Mouse (Mus musculus): ENCODE data around the gene Hist2h3b. TPM values are rescaled to one million over a fixed set of nuclear protein-coding genes. Genes with fewer than 3 reads are reported as not detected.

The Hist2h3b gene
- polyA plus RNA-seq, 1 experiment from 2014 or later = 30.8 TPM

- Histone ChIP-seq H3K36me3 (ENCODE audit: control insufficient read depth, insufficient read depth, low read length) (no peaks in the 10 kb centered on the region), H3K9me3 (ENCODE audit: control insufficient read depth, low read length) (no peaks in the 10 kb centered on the region)
- 89% methylated on average over 5 of the region's 5 CpGs for WGBS
These were observed 8.2 kb upstream of the Hist2h3b start for GRCm38 (mm10) chr3:96260220-96260619.

GRCm38 (mm10) chr3:96261623-96262022 is 6.8 kb upstream of the Hist2h3b start:
- Histone ChIP-seq H3K9me3 (ENCODE audit: control insufficient read depth, low read length) (no peaks in the 10 kb centered on the region), H3K4me2 (ENCODE audit: low read depth, low read length) (peak overlapping the region; percentile 67), H3K4me1 (ENCODE audit: control insufficient read depth, insufficient read depth, low read length) (peaks cover 15% of the 10 kb centered on the region; the same call in 1 of the 2 replicates), H3K27me3 (replicated peaks; ENCODE audit: control insufficient read depth, insufficient read depth, low read length) (no peaks in the 10 kb centered on the region), H3K36me3 (ENCODE audit: control insufficient read depth, insufficient read depth, low read length) (no peaks in the 10 kb centered on the region), H3K9ac (ENCODE audit: low read depth, low read length) (peak overlapping the region; percentile 82), H3K27ac (ENCODE audit: low read length) (peak overlapping the region; percentile 98), H3K4me3 (ENCODE audit: low read length) (peak overlapping the region; percentile 64; the same call in 1 of the 2 replicates)
- WGBS = 63% methylated on average over 3 of the region's 3 CpGs
- ATAC-seq = no peak

More at GRCm38 (mm10) chr3:96260220-96260619, 8.2 kb upstream of the Hist2h3b start:
- Histone ChIP-seq H3K4me3 (ENCODE audit: low read length) (no peak overlapping the region), H3K27me3 (replicated peaks; ENCODE audit: control insufficient read depth, insufficient read depth, low read length) (no peaks in the 10 kb centered on the region), H3K9ac (ENCODE audit: low read depth, low read length) (no peak overlapping the region), H3K4me1 (ENCODE audit: control insufficient read depth, insufficient read depth, low read length) (peaks cover 18% of the 10 kb centered on the region; the same call in 1 of the 2 replicates), H3K27ac (ENCODE audit: low read length) (no peak overlapping the region), H3K4me2 (ENCODE audit: low read depth, low read length) (no peak overlapping the region)
- ATAC-seq = no peak

- Histone ChIP-seq H3K9me3 (ENCODE audit: control insufficient read depth, low read length) (no peaks in the 10 kb centered on the region), H3K4me1 (ENCODE audit: control insufficient read depth, insufficient read depth, low read length) (peaks cover 15% of the 10 kb centered on the region; the same call in 1 of the 2 replicates), H3K27ac (ENCODE audit: low read length) (peak overlapping the region; percentile 98), H3K4me2 (ENCODE audit: low read depth, low read length) (peak overlapping the region; percentile 67), H3K36me3 (ENCODE audit: control insufficient read depth, insufficient read depth, low read length) (no peaks in the 10 kb centered on the region), H3K27me3 (replicated peaks; ENCODE audit: control insufficient read depth, insufficient read depth, low read length) (no peaks in the 10 kb centered on the region), H3K9ac (ENCODE audit: low read depth, low read length) (peak overlapping the region; percentile 82), H3K4me3 (ENCODE audit: low read length) (peak overlapping the region; percentile 64)
- peak; percentile 81 for ATAC-seq
- WGBS = under 1% methylated on average over 19 of the region's 19 CpGs
These were observed 6.1 kb upstream of the Hist2h3b start for GRCm38 (mm10) chr3:96262216-96262875.

GRCm38 (mm10) chr3:96262979-96263550 is 5.4 kb upstream of the Hist2h3b start, which contains the start of gene Hist2h4:
Gene Hist2h4 (minus strand): TSS chr3:96263311.
- Histone ChIP-seq H3K4me2 (ENCODE audit: low read depth, low read length) (peak within 1 kb of the TSS; percentile 67), H3K36me3 (ENCODE audit: control insufficient read depth, insufficient read depth, low read length) (no peaks in the 10 kb centered on the region), H3K27me3 (replicated peaks; ENCODE audit: control insufficient read depth, insufficient read depth, low read length) (no peaks in the 10 kb centered on the region), H3K4me3 (ENCODE audit: low read length) (peak within 1 kb of the TSS; percentile 64), H3K9me3 (ENCODE audit: control insufficient read depth, low read length) (no peaks in the 10 kb centered on the region), H3K9ac (ENCODE audit: low read depth, low read length) (peak within 1 kb of the TSS; percentile 82), H3K27ac (ENCODE audit: low read length) (peak within 1 kb of the TSS; percentile 98), H3K4me1 (ENCODE audit: control insufficient read depth, insufficient read depth, low read length) (peaks cover 17% of the 10 kb centered on the region; the same call in 1 of the 2 replicates)
- peak; percentile 87 for ATAC-seq
- under 1% methylated on average over 40 of the region's 40 CpGs for WGBS

GRCm38 (mm10) chr3:96263558-96264403 is 4.7 kb upstream of the Hist2h3b start:
- ATAC-seq = peak; percentile 36
- 6% methylated on average over 27 of the region's 27 CpGs for WGBS

GRCm38 (mm10) chr3:96264404-96264949 is 4.0 kb upstream of the Hist2h3b start:
- Histone ChIP-seq H3K27me3 (replicated peaks; ENCODE audit: control insufficient read depth, insufficient read depth, low read length) (no peaks in the 10 kb centered on the region), H3K4me3 (ENCODE audit: low read length) (peak overlapping the region; percentile 64; the same call in 1 of the 2 replicates), H3K9ac (ENCODE audit: low read depth, low read length) (peak overlapping the region; percentile 79), H3K9me3 (ENCODE audit: control insufficient read depth, low read length) (no peaks in the 10 kb centered on the region), H3K36me3 (ENCODE audit: control insufficient read depth, insufficient read depth, low read length) (no peaks in the 10 kb centered on the region), H3K4me2 (ENCODE audit: low read depth, low read length) (peak overlapping the region; percentile 55), H3K4me1 (ENCODE audit: control insufficient read depth, insufficient read depth, low read length) (peaks cover 17% of the 10 kb centered on the region; the same call in 1 of the 2 replicates), H3K27ac (ENCODE audit: low read length) (peak overlapping the region; percentile 97)
- WGBS = 73% methylated on average over 7 of the region's 7 CpGs
- no peak for ATAC-seq

More at GRCm38 (mm10) chr3:96263558-96264403, 4.7 kb upstream of the Hist2h3b start:
- Histone ChIP-seq H3K9ac (ENCODE audit: low read depth, low read length) (peak overlapping the region; percentile 79), H3K4me1 (ENCODE audit: control insufficient read depth, insufficient read depth, low read length) (peaks cover 17% of the 10 kb centered on the region; the same call in 1 of the 2 replicates), H3K27ac (ENCODE audit: low read length) (peak overlapping the region; percentile 97), H3K4me2 (ENCODE audit: low read depth, low read length) (peak overlapping the region; percentile 55), H3K9me3 (ENCODE audit: control insufficient read depth, low read length) (no peaks in the 10 kb centered on the region), H3K27me3 (replicated peaks; ENCODE audit: control insufficient read depth, insufficient read depth, low read length) (no peaks in the 10 kb centered on the region), H3K36me3 (ENCODE audit: control insufficient read depth, insufficient read depth, low read length) (no peaks in the 10 kb centered on the region), H3K4me3 (ENCODE audit: low read length) (peak overlapping the region; percentile 64)

GRCm38 (mm10) chr3:96266132-96266710 is 2.2 kb upstream of the Hist2h3b start:
- no peak for ATAC-seq
- Histone ChIP-seq H3K9ac (ENCODE audit: low read depth, low read length) (no peak overlapping the region), H3K4me1 (ENCODE audit: control insufficient read depth, insufficient read depth, low read length) (peaks cover 20% of the 10 kb centered on the region), H3K4me2 (ENCODE audit: low read depth, low read length) (no peak overlapping the region), H3K4me3 (ENCODE audit: low read length) (no peak overlapping the region), H3K27ac (ENCODE audit: low read length) (no peak overlapping the region), H3K27me3 (replicated peaks; ENCODE audit: control insufficient read depth, insufficient read depth, low read length) (no peaks in the 10 kb centered on the region), H3K9me3 (ENCODE audit: control insufficient read depth, low read length) (no peaks in the 10 kb centered on the region), H3K36me3 (ENCODE audit: control insufficient read depth, insufficient read depth, low read length) (no peaks in the 10 kb centered on the region)
- WGBS = 86% methylated on average over 8 of the region's 8 CpGs

- no peak overlapping the region for H3K4me3 ChIP-seq (ENCODE audit: low read length)
These were observed 913 bp upstream of the Hist2h3b start for GRCm38 (mm10) chr3:96267541-96267940.

More at GRCm38 (mm10) chr3:96267541-96267940, 913 bp upstream of the Hist2h3b start:
- Histone ChIP-seq H3K4me1 (ENCODE audit: control insufficient read depth, insufficient read depth, low read length) (peaks cover 16% of the 10 kb centered on the region), H3K36me3 (ENCODE audit: control insufficient read depth, insufficient read depth, low read length) (no peaks in the 10 kb centered on the region), H3K9ac (ENCODE audit: low read depth, low read length) (no peak overlapping the region), H3K9me3 (ENCODE audit: control insufficient read depth, low read length) (no peaks in the 10 kb centered on the region), H3K27ac (ENCODE audit: low read length) (peak overlapping the region; percentile 92), H3K4me2 (ENCODE audit: low read depth, low read length) (peak overlapping the region; percentile 57; the same call in 1 of the 2 replicates), H3K27me3 (replicated peaks; ENCODE audit: control insufficient read depth, insufficient read depth, low read length) (no peaks in the 10 kb centered on the region)
- 84% methylated on average over 4 of the region's 4 CpGs for WGBS
- ATAC-seq = no peak

Measured in intestine, embryonic 16.5 days (tissue).